ENCODE assay signal across 20 mouse cellular contexts in the genomic region with DNA sequence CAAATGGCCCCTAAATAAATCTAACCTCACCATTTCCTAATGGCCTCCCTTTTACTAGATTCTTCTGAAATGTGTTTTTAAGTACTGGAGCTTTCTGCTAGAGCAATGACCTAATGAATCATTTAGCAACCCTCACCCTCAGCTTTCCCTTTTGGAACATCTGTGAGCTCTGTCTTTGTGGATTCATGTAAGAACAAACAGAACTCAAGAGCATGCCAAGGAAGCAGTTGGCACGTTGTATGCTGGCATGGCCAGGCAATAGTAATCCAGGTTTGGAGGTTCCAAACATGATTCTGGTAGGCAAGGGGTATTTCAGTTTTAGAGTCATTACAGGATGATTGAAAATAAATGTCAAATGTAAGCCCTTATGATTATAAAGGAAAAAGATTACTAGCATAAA.
A peak's percentile ranks its signal among the peaks of the same experiment; 100 is the strongest.
DNase-seq lines count a peak whose midpoint lies in the region; TF ChIP-seq lines count a peak whose summit lies in the region.
"Had no signal": no experiment of that assay in that cellular context is flagged by ENCODE, and none has a peak within 500 bp of the region (broad histone marks: within the 10 kb centered on the region; RNA-seq: fewer than 3 reads in every experiment).

No protein-coding gene starts in this region.

- peak; percentile 34 for DNase-seq in gastrocnemius, adult 18-20 months (ENCODE audit: low spot score)
- DNase-seq in gastrocnemius, postnatal 4 days (ENCODE audit: low spot score in 2 of 2), result no peak
- peak; percentile 16 for DNase-seq in layer of hippocampus, adult 2 months (ENCODE audit: low spot score in 2 of 2)
- no peak for DNase-seq in layer of hippocampus, postnatal 25 days (ENCODE audit: extremely low spot score in 1 of 2, low spot score in 1 of 2)
- peak; percentile 42 for DNase-seq in brain, adult 2 months (ENCODE audit: low read depth, low spot score)
- DNase-seq in layer of hippocampus, adult 9-11 months, result peak; percentile 49
- no peak for DNase-seq in left cerebral cortex, adult 2 months (ENCODE audit: extremely low spot score in 1 of 2, low spot score in 2 of 2)
- DNase-seq: cerebellum, adult 9-10 months; heart, adult 11 months; left cerebral cortex, postnatal 4 days; thymus, adult 18-20 months; thymus, postnatal 36 days had no signal

- intact Hi-C loops in left cerebral cortex, adult 2 months (cut with DNase I), result no loop called here

- H3K4me3 ChIP-seq in layer of hippocampus, adult 2 months, result no peak overlapping the region
- H3K4me3 ChIP-seq in left cerebral cortex, adult 2 months, result no peak overlapping the region
- H3K4me3 ChIP-seq: embryonic facial prominence, embryonic 10.5 days; forebrain, embryonic 10.5 days; hindbrain, embryonic 15.5 days; kidney, embryonic 15.5 days; limb, embryonic 15.5 days; liver, embryonic 15.5 days; midbrain, embryonic 10.5 days had no signal

- TF ChIP-seq CTCF in layer of hippocampus, adult 2 months (conservative IDR thresholded peaks at IDR 0.05), result no peak
- no peak for TF ChIP-seq CTCF in left cerebral cortex, adult 2 months (IDR thresholded peaks at IDR 0.05)

- H3K27ac ChIP-seq in layer of hippocampus, adult 2 months, result no peak overlapping the region; the same call in 1 of the 2 replicates
- H3K27ac ChIP-seq in left cerebral cortex, adult 2 months, result no peak overlapping the region
- H3K27ac ChIP-seq: embryonic facial prominence, embryonic 10.5 days; forebrain, embryonic 10.5 days; hindbrain, embryonic 15.5 days; kidney, embryonic 15.5 days; limb, embryonic 15.5 days; liver, embryonic 15.5 days; macrophage; midbrain, embryonic 10.5 days had no signal

Comparison
In these comparisons a context has a peak if more than half of its experiments do, and no peak if none do; other contexts are left out.
1. DNase-seq: peak in gastrocnemius, adult 18-20 months (single experiment), layer of hippocampus, adult 2 months (2 of 2), brain, adult 2 months (single experiment) and layer of hippocampus, adult 9-11 months (single experiment); none in gastrocnemius, postnatal 4 days (0 of 2), layer of hippocampus, postnatal 25 days (0 of 2) and left cerebral cortex, adult 2 months (0 of 2).